Mouse (Mus musculus): ENCODE data around the gene Col5a2. TPM values are rescaled to one million over a fixed set of nuclear protein-coding genes. Genes with fewer than 3 reads are reported as not detected.

Gene Col5a2
- polyA plus RNA-seq, 1 experiment from 2014 or later = 132 TPM

GRCm38 (mm10) chr1:45329149-45329548 is 173.9 kb downstream of the Col5a2 start:
- WGBS = 87% methylated on average over 1 of the region's 1 CpGs
- H3K27me3 ChIP-seq = no peaks in the 10 kb centered on the region
- H3K36me3 ChIP-seq = peaks cover 55% of the 10 kb centered on the region
- no peak overlapping the region for H3K27ac ChIP-seq
- no peaks in the 10 kb centered on the region for H3K4me1 ChIP-seq
- no peak for ATAC-seq (ENCODE audit: insufficient number of reproducible peaks, insufficient read depth, low FRiP score, low TSS enrichment, low read depth)
- no peak overlapping the region for H3K9ac ChIP-seq
- H3K9me3 ChIP-seq = no peaks in the 10 kb centered on the region
- H3K4me2 ChIP-seq = no peak overlapping the region
- H3K4me3 ChIP-seq = no peak overlapping the region

Other genes starting within 250 kb of the Col5a2 start
- 1,389 and 1,479 TPM in 2 replicates for gene Col3a1, start 191.7 kb downstream of the Col5a2 start, polyA plus RNA-seq (2015; fragmentation: Nextera tagmentation; extraction: Ambion mirVana)

Measured in embryonic facial prominence, embryonic 13.5 days (tissue).